Mouse (Mus musculus) thymus, postnatal 25 days (tissue): ENCODE results near the gene Gab1.

Source experiments
- DNase-seq: peaks from one replicate; pipeline ENCODE4 v3.0.0; 2022

Gab1 gene

DNA sequence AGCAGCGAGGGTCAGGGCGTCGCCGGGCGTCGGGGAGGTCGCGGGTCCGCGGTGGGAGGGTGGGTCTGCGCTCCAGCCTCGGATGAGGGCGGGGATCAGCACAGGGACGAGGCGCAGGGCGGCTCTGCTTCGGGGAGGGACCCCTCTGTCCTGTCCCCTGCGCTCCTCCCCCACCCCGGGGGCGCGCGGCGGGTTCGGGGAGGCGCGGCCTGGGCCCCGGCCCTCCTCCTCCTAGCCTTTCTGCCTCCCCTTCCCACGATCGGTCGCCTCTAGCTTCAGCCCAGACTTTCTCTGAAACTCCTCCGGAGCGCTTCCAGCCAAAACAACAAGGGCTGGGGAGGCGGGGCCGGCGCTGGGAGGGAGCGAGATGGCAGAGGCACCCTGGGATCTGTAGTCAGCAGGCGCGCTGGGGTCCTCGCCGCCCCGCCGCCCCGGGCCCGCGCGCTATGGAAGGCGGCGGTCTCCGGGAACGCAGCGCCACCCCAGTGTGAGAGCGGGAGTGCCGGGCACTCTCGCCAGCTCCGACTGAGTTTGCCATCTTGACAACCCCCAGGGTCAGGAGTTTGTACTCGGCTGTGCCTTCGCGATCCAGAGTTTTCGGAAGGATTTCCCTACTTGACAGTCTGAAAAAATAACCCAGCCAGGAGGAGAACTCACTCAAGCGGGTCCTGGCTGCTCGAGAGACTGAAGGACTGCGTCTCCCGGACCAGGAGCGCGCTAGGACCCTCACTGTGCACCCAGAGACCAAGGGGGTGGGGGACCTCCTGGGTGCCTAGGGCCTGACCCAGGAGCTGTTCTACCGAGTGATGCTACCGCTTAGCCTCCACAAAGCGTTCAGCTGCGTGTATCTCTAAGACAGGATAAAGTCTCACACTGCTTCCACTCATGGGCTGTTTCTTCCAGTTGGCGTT, at the start of gene Gab1:
Gab1 (minus strand) TSS at position 324 of the 911 bp plus-strand sequence.
- DNase-seq: peak; percentile 63

GRCm38 (mm10) chr8:80928770-80929169, 48.5 kb upstream of the Gab1 start:
- no peak for DNase-seq

DNA sequence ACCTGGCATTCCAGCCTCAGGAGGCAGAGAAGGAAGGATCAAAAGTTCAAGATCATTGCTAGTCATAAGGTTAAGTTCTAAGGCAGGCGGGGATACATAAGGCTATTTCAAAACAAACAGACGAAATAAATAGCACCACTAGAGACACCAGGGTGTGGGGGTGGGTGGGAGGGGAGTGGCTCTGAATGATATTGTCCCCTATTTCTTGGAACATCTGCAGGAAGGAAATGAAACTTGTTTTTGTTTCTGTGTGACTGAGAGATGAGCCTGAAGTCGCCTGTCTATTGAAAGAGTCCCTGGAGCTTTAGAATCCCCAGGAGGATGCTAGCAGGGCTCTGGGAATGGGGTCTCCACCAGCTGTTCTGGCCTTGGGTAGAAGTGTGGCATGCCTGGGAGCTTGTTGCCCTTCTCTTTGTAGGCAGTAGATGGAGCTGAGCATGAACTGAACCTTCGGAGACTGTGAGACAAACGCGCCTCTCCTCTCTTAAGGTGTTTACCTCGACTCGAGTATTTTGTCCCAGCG, 43.5 kb upstream of the Gab1 start:
- no peak for DNase-seq

- no peak for DNase-seq
These were observed 42.3 kb upstream of the Gab1 start for GRCm38 (mm10) chr8:80922642-80923041.

DNA sequence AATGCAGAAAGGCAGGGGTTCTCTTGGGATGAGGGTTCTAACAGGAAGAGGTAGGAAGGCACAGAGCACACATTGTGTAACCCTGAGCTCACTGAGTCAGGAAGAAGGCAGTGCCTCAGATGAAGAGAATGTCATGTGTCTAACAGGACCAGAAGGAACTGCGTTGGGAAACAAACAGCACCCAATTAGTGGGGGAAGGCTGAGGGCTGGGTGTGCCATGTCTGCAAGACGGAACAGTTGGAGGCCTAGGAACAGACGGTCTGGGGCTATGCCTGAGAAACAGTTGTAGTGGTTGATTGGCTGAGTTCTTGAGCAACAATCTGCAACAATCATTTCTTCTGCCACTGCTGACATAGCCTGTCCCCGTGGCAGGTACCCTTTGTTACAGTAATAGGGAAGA, 38.8 kb upstream of the Gab1 start:
- DNase-seq: no peak

- no peak for DNase-seq
These were observed 38.2 kb upstream of the Gab1 start for GRCm38 (mm10) chr8:80918531-80918930.

DNA sequence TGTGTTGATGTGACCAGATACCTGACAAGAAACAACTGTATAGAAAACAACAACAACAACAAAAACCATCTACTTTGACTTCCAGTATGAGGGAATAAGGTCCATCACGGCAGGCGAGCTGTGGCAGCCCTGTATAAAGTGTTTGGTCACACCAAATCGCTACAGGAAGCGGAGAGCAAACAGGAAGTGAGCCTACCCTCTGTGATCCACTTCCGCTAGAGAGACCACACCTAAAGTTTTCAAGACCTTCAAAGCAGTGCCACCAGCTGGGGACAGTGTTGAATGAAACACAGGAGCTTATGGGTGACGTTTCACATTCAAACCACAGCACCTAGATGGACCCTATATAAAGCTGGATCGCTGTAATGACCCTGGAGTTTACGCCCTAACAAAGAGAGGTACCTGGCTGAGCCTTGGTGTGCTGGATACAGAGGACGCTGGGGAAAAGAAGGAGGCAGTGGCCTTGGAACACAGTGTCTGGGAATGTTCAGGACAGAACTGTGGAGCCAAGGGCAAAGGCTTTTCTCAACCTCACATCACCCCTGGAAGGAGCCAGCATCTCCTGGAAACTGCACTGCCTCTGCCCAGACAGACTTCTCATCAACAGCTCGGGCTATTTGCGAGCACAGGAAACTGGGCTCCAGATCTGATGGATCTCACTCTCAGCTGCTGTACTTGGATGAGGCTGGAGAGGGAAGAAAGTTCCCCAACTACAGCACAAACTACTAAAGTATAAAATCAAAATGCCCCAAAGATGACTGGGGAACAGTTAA, 36.3 kb upstream of the Gab1 start:
- DNase-seq: peak; percentile 2

- no peak for DNase-seq
These were observed 32.9 kb upstream of the Gab1 start for GRCm38 (mm10) chr8:80913016-80913748.

GRCm38 (mm10) chr8:80911400-80911799, 31.1 kb upstream of the Gab1 start:
- DNase-seq: no peak

DNA sequence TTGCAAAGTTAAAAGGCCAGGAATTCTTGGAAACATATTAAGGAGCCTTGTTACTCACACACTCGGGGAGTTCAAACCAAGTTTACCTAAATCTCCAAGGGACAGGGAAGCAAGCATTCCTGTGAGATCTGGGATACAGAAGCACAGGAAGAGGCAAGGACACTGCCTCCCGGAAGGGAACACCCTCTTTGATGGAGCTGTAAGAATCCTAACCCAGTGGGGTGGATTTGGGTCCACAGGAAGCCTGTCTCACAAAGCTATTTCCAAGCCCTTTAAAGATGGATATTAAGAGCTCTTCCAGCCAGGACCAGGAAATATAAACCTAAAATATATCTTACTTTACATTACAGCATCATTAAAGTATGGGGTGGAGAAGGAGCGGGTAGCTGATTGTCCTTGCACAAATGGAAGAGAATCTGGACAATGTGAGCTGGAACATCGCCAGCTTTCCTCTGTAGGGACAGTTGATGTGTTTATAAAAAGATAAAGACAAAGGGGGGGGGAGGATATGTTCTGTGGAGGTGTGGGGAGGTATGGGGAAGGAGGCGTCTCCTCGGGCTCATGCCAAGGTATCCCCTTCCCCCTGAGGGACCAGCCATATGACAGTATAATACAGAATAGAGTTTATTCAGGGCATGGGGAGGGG, 28.1 kb upstream of the Gab1 start:
- DNase-seq: no peak

DNA sequence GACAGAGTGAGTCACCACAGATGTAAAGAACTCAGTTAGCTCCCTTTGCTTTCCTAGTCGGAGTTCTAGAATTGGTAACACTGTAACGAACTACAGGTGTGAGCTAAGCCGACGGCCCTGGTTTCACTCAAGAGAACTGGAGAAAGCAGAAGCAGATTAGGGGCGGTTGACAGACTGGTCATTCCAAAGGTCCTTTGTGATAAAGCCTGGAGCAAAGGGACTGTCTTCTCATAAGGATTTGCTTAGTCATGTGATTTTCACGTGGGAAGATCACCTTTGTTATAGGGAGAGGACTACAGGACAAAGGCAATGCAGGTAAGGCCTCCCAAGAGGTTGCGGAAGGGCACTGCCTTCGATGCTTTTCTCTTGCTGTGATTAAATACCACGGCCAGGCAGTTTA, 22.0 kb upstream of the Gab1 start:
- no peak for DNase-seq

- DNase-seq: no peak
These were observed 19.0 kb upstream of the Gab1 start for GRCm38 (mm10) chr8:80899364-80899763.

DNA sequence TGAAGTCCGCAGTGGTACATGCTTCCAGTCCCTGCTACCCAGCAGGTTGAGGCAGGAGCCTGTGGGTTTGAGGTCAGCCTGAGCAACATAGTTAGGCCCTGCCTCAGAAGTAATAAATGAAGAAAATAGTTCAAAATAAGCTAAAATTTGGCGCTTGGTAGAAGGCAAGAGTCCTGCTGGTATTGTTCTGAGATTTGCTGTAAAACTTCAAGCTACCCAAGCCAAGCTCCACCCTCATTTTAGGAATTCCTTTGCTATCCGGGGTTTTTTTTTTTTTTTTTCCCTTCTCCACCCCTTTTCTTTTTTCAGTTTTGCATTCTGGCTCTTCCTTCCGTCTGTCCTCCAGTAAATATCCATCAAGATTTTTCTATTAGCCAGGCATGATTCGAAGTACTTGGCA, 15.7 kb upstream of the Gab1 start:
- no peak for DNase-seq

DNA sequence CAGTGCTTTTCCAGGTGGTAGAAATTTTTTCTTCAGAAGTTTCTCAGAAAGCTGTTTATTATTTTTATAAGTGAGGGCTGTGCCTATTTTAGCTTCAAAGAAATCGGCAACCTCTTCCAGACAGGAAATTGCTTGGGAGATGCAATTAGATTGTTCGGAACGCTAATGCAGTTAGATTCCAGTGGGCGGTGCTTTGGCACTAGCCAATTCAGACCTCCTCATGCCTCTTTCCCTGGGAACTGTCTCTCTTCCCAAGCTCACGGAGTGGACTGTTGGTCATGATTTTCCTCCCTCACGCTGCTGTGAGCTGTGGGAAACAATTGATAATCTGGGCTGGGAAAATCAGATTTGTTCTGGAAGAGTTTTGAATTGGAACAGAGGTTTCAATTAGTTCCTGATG, 15.1 kb upstream of the Gab1 start:
- no peak for DNase-seq

GRCm38 (mm10) chr8:80894528-80894927, 14.2 kb upstream of the Gab1 start:
- no peak for DNase-seq

DNA sequence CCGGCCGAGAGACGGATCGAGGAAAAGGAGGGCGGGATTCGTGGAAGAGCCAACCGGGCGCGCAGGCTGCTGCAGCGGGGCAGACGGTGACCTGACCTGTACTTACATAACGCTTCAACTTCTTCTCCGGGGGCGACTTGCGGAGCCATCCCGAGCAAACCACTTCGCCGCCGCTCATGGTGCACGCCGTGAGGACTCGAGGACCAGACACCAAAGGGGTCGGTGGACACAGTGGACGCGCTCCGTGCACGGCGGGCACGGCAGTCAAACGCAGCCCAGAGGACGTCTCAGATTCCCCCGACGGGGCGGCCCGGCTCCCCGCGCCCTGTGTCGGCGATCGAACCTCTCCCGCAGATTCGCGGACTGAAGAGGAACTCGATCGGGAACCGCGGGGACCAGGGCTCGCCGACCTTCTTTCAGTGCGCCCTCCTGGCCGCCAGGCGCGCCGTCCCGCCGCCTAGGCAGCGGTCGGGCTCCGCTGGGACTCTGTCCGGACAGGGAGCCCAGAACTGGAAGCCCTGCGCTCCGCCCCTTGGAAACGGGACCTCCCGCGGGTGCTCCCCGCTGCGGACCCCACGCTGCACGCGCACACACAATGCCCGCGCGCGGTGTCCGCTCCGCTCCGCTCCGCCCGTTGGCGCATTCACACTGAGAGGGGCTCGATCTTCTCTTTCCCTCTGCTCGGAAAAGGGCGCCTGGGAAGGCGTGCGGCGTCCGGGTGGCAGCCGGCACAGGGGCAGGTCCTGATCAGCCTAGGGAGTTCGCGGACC, 708 bp downstream of the Gab1 start:
- DNase-seq: peak; percentile 17

DNA sequence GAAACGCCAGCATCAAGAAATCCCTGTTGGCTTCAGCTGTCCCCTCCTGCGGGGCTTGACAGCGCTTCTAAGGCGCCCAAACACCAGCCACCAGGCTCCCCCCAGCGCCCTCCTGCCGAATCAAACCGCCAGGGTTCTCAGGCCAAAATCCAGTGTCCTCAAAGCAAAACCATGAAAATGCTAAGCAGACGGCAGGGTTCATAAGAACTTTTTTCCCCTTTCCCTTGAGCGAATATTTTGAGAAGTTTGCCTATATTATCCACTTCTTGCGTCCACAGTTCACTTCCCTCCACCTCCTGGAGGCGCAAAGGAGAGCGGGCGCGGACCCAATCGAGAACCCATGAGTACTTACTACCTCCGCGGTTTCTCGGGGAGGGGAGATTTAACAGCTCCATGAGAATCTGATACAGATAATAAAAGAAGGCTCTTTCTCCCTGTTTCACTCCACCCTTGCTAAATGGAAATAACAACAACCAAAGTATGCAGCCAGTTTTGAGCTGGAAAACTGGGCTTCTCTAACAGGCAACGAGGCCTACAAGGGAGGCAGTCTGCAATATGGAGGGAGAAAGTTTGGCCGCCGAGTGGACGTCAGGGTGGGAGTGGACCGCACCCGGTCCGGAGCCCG, 1.4 kb downstream of the Gab1 start:
- no peak for DNase-seq

DNA sequence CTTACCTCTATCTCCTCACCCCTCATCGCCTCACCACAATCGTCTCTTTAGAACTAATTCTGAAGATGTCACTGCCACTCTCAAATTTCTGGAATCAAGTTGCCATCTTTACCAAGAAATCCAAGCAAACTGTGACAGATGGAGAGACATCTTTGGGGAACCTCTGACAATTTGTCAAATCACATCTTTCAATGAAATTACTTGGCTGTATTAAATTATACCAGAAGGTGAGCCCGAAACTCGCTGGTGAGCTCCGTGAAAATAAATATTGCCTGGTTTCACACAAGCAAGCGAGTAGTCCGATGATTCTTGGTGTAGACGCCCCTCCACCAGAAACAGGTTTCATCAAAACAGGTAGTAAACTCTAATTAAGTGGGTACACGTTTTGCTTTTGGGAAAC, 2.2 kb downstream of the Gab1 start:
- DNase-seq: no peak

DNA sequence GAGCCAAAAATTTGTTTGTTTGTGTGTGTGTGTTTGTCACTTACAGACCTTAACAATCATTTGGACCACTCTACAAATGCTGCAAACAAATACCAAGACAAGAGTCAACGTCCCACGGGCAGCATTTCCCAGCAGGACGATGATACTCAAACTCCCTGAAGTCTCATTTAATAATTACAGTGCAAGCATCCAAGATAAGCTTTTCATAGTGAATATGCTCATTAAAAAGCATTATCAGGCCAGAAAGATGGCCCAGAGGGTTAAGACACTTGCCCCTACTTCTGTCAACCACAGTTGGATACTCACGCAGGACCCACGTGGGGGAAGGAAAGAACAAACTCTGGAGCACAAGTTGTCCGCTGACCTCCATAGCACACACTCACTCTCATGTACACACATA, 4.8 kb downstream of the Gab1 start:
- DNase-seq: no peak

DNA sequence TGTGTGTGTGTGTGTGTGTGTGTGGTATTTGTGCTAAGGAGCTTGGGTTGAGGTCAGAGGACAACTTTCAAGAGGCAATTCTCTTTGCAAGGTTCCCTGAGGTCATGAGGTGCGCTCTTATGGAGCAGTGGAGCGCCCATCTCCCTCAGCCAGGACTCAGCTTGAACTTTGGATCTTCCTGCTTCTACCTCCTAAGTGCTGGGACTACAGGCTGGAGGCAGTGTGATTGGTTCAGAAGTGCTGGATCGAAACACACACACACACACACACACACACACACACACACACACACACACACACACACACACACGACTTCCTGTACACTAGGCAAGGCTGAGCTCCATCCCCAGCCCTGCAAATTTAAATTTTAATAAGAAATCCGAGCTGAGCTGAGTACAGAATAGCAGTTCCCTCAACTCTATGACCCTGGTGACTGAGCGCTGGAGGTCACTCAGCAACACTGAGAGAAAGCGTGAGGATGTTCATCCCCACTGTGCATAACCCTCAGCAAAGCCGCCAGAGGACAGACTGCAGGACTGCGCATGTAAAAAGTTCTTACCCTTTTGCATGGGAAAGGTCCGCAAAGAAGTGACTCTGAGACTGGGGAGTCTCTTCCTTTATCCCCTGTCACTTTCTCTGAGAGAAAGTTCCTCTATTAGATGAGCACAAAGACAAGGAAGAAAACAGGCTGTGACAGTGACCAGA, 6.4 kb downstream of the Gab1 start:
- DNase-seq: no peak

- no peak for DNase-seq
These were observed 7.6 kb downstream of the Gab1 start for GRCm38 (mm10) chr8:80872688-80873087.
